17 mouse cellular contexts compared by ENCODE assay signal in the genomic region with DNA sequence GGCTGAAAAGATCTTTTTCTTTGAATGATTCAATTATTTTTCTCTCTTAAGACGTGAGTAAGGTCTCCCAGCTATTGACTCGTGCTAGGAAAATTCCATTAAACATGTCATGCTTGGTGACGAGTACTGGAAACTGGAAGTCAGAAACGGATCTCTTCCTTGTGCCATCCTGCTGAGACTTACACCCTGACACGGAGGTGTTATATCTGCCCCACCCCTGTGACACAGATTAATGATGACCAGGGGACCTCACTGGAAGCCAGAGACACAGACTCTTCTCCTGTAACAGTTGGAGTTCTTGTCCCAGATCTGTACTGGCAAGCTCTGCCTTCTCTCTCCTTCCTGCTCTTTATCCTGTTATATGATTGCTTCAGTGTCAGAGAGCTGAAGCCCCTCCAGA.
A peak's percentile ranks its signal among the peaks of the same experiment; 100 is the strongest.
DNase-seq lines count a peak whose midpoint lies in the region; ATAC-seq and TF ChIP-seq lines count a peak whose summit lies in the region.
"Had no signal": no experiment of that assay in that cellular context is flagged by ENCODE, and none has a peak within 500 bp of the region (broad histone marks: within the 10 kb centered on the region; RNA-seq: fewer than 3 reads in every experiment).

No protein-coding gene starts in this region.

- H3K27ac ChIP-seq in heart, embryonic 12.5 days (ENCODE audit: poor library complexity, severe bottlenecking): peak overlapping the region; percentile 56; the same call in 1 of the 2 replicates
- no peak overlapping the region for H3K27ac ChIP-seq in heart, adult 2 months
- no peak overlapping the region for H3K27ac ChIP-seq in kidney, postnatal 0 days
- H3K27ac ChIP-seq in kidney, embryonic 15.5 days: no peak overlapping the region
- peak overlapping the region; percentile 58 for H3K27ac ChIP-seq in liver, embryonic 13.5 days
- H3K27ac ChIP-seq in midbrain, postnatal 0 days (ENCODE audit: low read depth, low read length): no peak overlapping the region
- H3K27ac ChIP-seq: embryonic facial prominence, embryonic 12.5 days; forebrain, embryonic 12.5 days; hindbrain, embryonic 10.5 days; liver, embryonic 14.5 days; stomach, embryonic 15.5 days had no signal

- TF ChIP-seq EP300 in heart, adult 2 months (IDR thresholded peaks at IDR 0.05; ENCODE audit: insufficient read depth, low read depth, low read length): no peak

- no peaks in the 10 kb centered on the region for H3K9me3 ChIP-seq in heart, embryonic 12.5 days (replicated peaks)
- no peaks in the 10 kb centered on the region for H3K9me3 ChIP-seq in kidney, postnatal 0 days (replicated peaks; ENCODE audit: low read length)
- H3K9me3 ChIP-seq in kidney, embryonic 15.5 days (replicated peaks): no peaks in the 10 kb centered on the region
- no peaks in the 10 kb centered on the region for H3K9me3 ChIP-seq in liver, embryonic 13.5 days (replicated peaks)
- H3K9me3 ChIP-seq in midbrain, postnatal 0 days (ENCODE audit: low read length): no peaks in the 10 kb centered on the region
- H3K9me3 ChIP-seq: embryonic facial prominence, embryonic 12.5 days; forebrain, embryonic 12.5 days; hindbrain, embryonic 10.5 days; stomach, embryonic 15.5 days had no signal

- no peak overlapping the region for H3K9ac ChIP-seq in heart, embryonic 12.5 days
- no peak overlapping the region for H3K9ac ChIP-seq in heart, adult 2 months (ENCODE audit: low read depth, low read length)
- no peak overlapping the region for H3K9ac ChIP-seq in kidney, postnatal 0 days (ENCODE audit: low read depth, low read length)
- no peak overlapping the region for H3K9ac ChIP-seq in kidney, embryonic 15.5 days
- H3K9ac ChIP-seq in liver, embryonic 13.5 days: no peak overlapping the region
- H3K9ac ChIP-seq in midbrain, postnatal 0 days (replicated peaks; ENCODE audit: low read length, poor library complexity, severe bottlenecking): no peak overlapping the region
- H3K9ac ChIP-seq: embryonic facial prominence, embryonic 12.5 days; forebrain, embryonic 12.5 days; liver, embryonic 14.5 days; stomach, embryonic 15.5 days had no signal

- no peak for TF ChIP-seq POLR2A in heart, adult 2 months (IDR thresholded peaks at IDR 0.05; ENCODE audit: insufficient read depth, low read depth, low read length)

- no peak for DNase-seq in heart, adult 2 months
- peak; percentile 38 for DNase-seq in kidney, postnatal 0 days (ENCODE audit: low spot score)
- DNase-seq in fibroblast of lung, adult 2 months (ENCODE audit: low read depth): peak; percentile 8
- DNase-seq in liver, embryonic 13.5 days: no peak
- no peak for DNase-seq in midbrain, postnatal 0 days (ENCODE audit: low spot score)
- no peak for DNase-seq in adrenal gland, postnatal 10 days
- DNase-seq: layer of hippocampus, postnatal 36 days; right cerebral cortex, postnatal 4 days; thymus, postnatal 14 days had no signal

- H3K36me3 ChIP-seq in heart, embryonic 12.5 days: no peaks in the 10 kb centered on the region
- H3K36me3 ChIP-seq in heart, adult 2 months (ENCODE audit: control insufficient read depth, insufficient read depth, low read length): no peaks in the 10 kb centered on the region; the same call in 1 of the 2 replicates
- H3K36me3 ChIP-seq in kidney, postnatal 0 days (ENCODE audit: insufficient read depth, low read length): no peaks in the 10 kb centered on the region
- no peaks in the 10 kb centered on the region for H3K36me3 ChIP-seq in kidney, embryonic 15.5 days
- no peaks in the 10 kb centered on the region for H3K36me3 ChIP-seq in liver, embryonic 13.5 days
- H3K36me3 ChIP-seq in midbrain, postnatal 0 days (ENCODE audit: insufficient read depth, low read length): no peaks in the 10 kb centered on the region; the same call in 1 of the 2 replicates
- H3K36me3 ChIP-seq: embryonic facial prominence, embryonic 12.5 days; forebrain, embryonic 12.5 days; hindbrain, embryonic 10.5 days; stomach, embryonic 15.5 days had no signal

- peak; percentile 33; the same call in 1 of the 2 replicates for ATAC-seq in heart, embryonic 12.5 days (ENCODE audit: insufficient number of reproducible peaks, low FRiP score)
- ATAC-seq in kidney, postnatal 0 days (replicated peaks; ENCODE audit: low FRiP score, low read depth): no peak
- no peak for ATAC-seq in kidney, embryonic 15.5 days (replicated peaks; ENCODE audit: low FRiP score)
- no peak for ATAC-seq in liver, embryonic 13.5 days (ENCODE audit: low read depth)
- no peak for ATAC-seq in midbrain, postnatal 0 days (ENCODE audit: low FRiP score)
- ATAC-seq: intestine, embryonic 16.5 days had no signal

- 23% methylated on average over 5 of the region's 5 CpGs for WGBS in heart, embryonic 12.5 days
- WGBS in heart, adult 2 months: 31% methylated on average over 5 of the region's 5 CpGs
- WGBS in kidney, postnatal 0 days: 11% methylated on average over 5 of the region's 5 CpGs
- 11% methylated on average over 5 of the region's 5 CpGs for WGBS in kidney, embryonic 15.5 days
- 23% methylated on average over 5 of the region's 5 CpGs for WGBS in liver, embryonic 13.5 days (ENCODE audit: insufficient replicate concordance)
- WGBS in midbrain, postnatal 0 days: 40% methylated on average over 5 of the region's 5 CpGs

- H3K4me3 ChIP-seq in heart, embryonic 12.5 days: no peak overlapping the region
- no peak overlapping the region for H3K4me3 ChIP-seq in heart, adult 2 months
- no peak overlapping the region for H3K4me3 ChIP-seq in kidney, postnatal 0 days (replicated peaks; ENCODE audit: low read depth, low read length)
- H3K4me3 ChIP-seq in kidney, embryonic 15.5 days (replicated peaks): no peak overlapping the region
- no peak overlapping the region for H3K4me3 ChIP-seq in liver, embryonic 13.5 days (replicated peaks)
- no peak overlapping the region for H3K4me3 ChIP-seq in midbrain, postnatal 0 days (ENCODE audit: low read depth, low read length)
- H3K4me3 ChIP-seq: embryonic facial prominence, embryonic 12.5 days; forebrain, embryonic 12.5 days; hindbrain, embryonic 10.5 days; stomach, embryonic 15.5 days had no signal

- TF ChIP-seq CTCF in heart, adult 2 months (IDR thresholded peaks at IDR 0.05): no peak
- no peak for TF ChIP-seq CTCF in kidney, postnatal 0 days (IDR thresholded peaks at IDR 0.05; ENCODE audit: low read depth)
- TF ChIP-seq CTCF in midbrain, postnatal 0 days (IDR thresholded peaks at IDR 0.05): no peak

- H3K4me2 ChIP-seq in heart, embryonic 12.5 days: peak overlapping the region; percentile 20
- H3K4me2 ChIP-seq in kidney, postnatal 0 days (ENCODE audit: low read length): no peak overlapping the region
- H3K4me2 ChIP-seq in kidney, embryonic 15.5 days: no peak overlapping the region
- H3K4me2 ChIP-seq in liver, embryonic 13.5 days: no peak overlapping the region
- no peak overlapping the region for H3K4me2 ChIP-seq in midbrain, postnatal 0 days (ENCODE audit: low read depth, low read length, poor library complexity, severe bottlenecking)
- H3K4me2 ChIP-seq: embryonic facial prominence, embryonic 12.5 days; forebrain, embryonic 12.5 days; stomach, embryonic 15.5 days had no signal

- H3K79me2 ChIP-seq in heart, adult 2 months (replicated peaks; ENCODE audit: control insufficient read depth, insufficient read depth, low read length): no peaks in the 10 kb centered on the region

- H3K4me1 ChIP-seq in heart, embryonic 12.5 days (replicated peaks): peaks cover 37% of the 10 kb centered on the region
- peaks cover 2% of the 10 kb centered on the region for H3K4me1 ChIP-seq in heart, adult 2 months (ENCODE audit: control insufficient read depth, insufficient read depth, low read length)
- no peaks in the 10 kb centered on the region for H3K4me1 ChIP-seq in kidney, postnatal 0 days (replicated peaks; ENCODE audit: insufficient read depth, low read length)
- H3K4me1 ChIP-seq in kidney, embryonic 15.5 days: 0 out of 2 replicates have a peak, but pooled peaks cover 5% of the 10 kb centered on the region
- peaks cover 46% of the 10 kb centered on the region for H3K4me1 ChIP-seq in liver, embryonic 13.5 days (replicated peaks)
- no peaks in the 10 kb centered on the region; the same call in 1 of the 2 replicates for H3K4me1 ChIP-seq in midbrain, postnatal 0 days (ENCODE audit: insufficient read depth, low read length)
- H3K4me1 ChIP-seq: stomach, embryonic 15.5 days had no signal

- intact Hi-C loops in heart, adult 2 months (cut with DNase I): no loop called here

- no peaks in the 10 kb centered on the region for H3K27me3 ChIP-seq in heart, embryonic 12.5 days (replicated peaks)
- no peaks in the 10 kb centered on the region for H3K27me3 ChIP-seq in heart, adult 2 months (ENCODE audit: control insufficient read depth, insufficient read depth, low read length)
- no peaks in the 10 kb centered on the region for H3K27me3 ChIP-seq in kidney, postnatal 0 days (ENCODE audit: insufficient read depth, low read length)
- no peaks in the 10 kb centered on the region for H3K27me3 ChIP-seq in kidney, embryonic 15.5 days
- no peaks in the 10 kb centered on the region for H3K27me3 ChIP-seq in liver, embryonic 13.5 days
- H3K27me3 ChIP-seq in midbrain, postnatal 0 days (ENCODE audit: insufficient read depth, low read length): no peaks in the 10 kb centered on the region
- H3K27me3 ChIP-seq: embryonic facial prominence, embryonic 12.5 days; stomach, embryonic 15.5 days had no signal

Comparison
In these comparisons a context has a peak if more than half of its experiments do, and no peak if none do; other contexts are left out.
1. H3K27ac ChIP-seq: peak in heart, embryonic 12.5 days (single experiment) and liver, embryonic 13.5 days (single experiment); none in heart, adult 2 months (single experiment), kidney, postnatal 0 days (single experiment), kidney, embryonic 15.5 days (single experiment) and midbrain, postnatal 0 days (single experiment).
2. DNase-seq: peak in kidney, postnatal 0 days (single experiment) and fibroblast of lung, adult 2 months (single experiment); none in heart, adult 2 months (0 of 2), liver, embryonic 13.5 days (single experiment), midbrain, postnatal 0 days (single experiment) and adrenal gland, postnatal 10 days (single experiment).